Mouse (Mus musculus) frontal cortex, postnatal 36 days (tissue): ENCODE measurements at regions not wholly inside any gene's neighbourhood (a gene's known extent, or its start where the extent isn't known, plus 50 kb on each side); places are given as distances from the start of the nearest gene placed in this dataset.
"Not testable (repeated sequence)": the region's sequence is repeated elsewhere in the genome, so short reads cannot be mapped to it uniquely, and the experiment has no call there.

Experiments
- DNase-seq, 2 experiments: peaks; one replicate each; pipeline ENCODE4 v3.0.0; 2022; ENCODE audit warnings: low spot score in 2 of 2

DNA sequence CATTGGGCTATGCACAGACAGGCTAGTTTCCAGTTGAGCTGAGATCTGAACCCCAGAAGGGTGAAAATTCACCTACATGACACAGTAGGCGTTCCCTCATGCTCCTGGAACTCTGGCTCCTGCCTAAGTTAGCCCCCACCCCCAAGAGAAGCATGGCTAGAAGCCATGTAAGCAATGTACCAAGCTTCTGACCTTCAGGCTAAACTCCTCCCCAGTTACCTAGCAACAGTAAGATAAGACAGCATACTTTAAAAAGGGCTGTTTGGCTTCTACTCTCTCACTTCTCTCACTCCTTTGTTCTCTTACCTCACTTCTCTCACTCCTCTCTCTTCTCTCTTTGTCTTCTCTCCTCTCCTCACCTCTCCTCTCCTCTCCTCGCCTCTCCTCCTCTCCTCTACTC, 629.7 kb upstream of the Prmt6 start:
- DNase-seq, result not testable (repeated sequence)

DNA sequence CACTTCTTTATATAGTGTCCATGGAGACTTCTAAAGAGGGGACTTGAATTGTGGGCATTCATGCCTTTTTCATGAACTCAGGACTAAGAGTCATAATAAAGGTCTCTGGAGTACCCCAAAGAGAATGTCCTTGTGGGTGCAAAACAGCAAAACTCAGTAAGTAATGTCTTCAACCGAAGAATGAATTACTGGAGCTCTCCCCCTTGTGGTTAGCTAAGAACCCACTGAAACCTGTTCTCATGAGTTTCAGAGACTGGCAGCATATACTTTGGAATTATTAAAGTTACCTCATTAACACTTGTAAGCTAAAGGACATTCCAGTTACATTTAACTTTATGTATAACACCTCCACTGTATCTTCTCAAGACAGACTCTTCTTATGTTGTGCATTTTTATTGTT, 615.2 kb upstream of the Prmt6 start:
- DNase-seq, result peak in 1 of 2 experiments; percentile 4

DNA sequence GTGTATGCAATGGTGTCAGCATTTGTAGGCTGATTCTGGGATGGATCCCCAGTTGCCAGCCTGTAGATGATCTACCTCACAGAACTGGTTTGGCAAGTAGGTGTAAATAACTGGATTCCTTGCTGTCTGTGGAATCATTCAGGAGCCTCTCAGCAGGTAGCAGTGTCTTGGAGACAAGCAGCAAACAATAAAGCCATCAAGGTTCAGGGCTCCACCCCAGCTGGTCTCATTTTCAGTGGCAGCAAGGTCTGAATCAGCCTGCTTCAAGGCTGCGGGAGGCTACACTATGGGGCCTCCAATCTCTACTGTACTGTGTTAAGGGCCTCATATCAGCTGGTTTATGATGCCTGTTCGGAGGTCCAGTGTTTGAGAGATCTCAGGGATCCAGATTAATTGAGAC, 596.4 kb upstream of the Prmt6 start:
- no peak for DNase-seq

DNA sequence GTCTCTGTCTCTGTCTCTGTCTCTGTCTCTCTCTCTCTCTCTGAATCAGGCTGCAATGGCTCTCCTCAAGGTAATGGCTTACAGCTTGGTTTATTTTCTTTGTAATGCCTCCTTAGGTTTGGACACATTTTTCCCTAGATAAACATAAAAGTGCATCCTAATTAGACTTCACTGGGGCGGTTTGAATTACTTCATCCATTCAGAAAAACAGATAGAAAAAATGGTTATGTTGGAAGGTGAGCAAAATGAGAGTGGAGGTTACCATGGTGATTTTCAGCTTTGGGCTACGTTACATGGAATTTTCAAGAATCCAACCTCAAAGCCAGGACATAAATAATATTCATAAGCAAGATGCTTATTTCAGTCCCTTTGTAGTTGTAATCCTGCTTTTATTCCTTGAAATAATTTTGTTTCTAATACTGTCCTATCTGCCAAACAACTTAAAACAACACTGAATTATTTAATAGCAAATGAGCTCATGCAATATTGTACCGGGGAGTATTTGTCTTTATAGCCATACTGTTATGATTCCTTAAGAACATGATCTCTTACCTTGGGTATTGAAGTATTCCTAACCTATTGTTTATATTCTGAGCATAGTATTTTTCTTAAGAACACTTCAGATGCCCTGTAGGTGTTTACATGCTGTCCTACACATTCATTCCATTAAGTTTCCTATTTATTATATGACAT, 570.1 kb upstream of the Prmt6 start:
- DNase-seq, result no peak

DNA sequence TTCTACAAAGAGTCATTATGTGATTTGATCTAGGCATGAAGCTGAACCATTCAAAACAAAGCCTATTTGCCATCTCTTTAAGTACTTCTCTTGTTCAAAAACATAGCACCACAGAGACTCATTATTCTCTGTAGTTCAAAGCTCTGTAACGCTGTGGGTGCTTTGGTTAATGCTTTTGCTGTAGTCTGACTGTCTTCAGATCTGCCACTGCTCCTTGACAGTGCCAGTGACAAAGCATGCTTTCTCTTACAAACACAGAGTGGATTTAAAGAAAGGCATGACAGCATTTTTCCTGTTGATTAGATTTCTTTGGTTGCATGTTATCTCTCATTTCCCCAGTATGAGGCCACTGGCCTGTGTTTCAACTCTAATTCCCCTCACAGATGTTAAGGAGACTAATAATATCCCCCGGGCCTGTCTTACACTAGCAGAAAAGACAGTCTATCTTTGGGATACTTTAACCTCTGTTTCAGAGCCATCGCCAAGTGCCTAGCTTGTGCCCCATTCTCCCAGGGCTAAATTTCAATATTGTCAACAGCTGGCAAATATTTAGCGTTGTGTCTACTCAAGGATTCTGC, 538.3 kb upstream of the Prmt6 start:
- DNase-seq, result no peak

DNA sequence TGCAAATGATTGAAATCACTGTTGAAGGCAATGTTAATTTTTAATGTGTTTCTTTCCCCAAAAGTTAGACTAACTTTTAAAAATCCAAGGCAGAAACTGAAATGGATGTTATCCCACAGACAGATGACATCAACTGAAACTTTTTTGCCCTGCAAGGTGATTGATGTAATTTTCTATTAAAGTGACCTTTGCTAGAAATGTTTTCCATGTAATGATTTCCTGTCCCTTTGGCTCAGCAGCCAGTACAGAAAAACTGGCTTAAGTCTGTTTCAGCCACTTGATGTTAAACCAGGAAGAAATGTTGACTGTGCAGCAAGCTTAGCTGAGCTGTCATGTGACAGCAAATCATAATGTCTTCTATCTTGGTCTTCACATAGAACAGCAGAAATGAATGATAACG, 504.5 kb upstream of the Prmt6 start:
- DNase-seq, result no peak

DNA sequence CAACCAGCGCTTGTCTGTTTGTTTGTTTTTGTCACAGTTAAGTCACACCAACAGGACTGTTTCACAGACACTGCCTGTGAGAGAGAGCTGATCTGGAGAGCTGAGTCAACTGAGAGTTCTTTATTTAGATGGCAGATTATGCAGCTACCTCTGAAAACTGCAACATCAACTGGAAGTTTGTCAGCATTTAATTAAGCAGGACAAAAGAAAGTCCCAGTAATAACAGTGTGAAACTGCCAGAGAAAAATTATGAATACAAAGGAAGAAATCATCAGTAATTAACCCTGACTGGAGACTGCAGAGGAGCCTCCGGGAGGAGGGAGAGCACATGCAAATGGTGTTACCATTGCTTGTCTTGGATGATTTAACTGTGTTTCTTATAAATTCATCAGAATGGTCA, 495.5 kb upstream of the Prmt6 start:
- DNase-seq, result no peak

DNA sequence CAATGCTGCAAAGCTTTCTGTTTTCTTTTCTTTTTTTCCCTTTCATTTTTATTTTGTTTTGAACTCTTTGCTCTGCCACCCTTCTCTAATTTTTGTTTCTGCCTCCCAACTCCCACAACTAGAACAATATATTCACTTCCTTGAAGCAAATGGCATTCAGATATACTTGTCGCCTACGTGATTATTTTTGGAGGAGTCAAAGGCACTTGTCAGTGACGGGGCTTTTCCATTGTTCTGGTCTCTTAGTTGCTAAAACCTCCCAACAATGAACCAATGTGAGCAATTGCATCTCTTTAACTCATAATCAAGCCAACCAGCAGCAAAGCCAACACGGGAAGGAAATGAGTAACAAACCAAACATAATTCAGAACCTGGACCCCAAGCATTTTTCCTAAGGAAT, 449.3 kb upstream of the Prmt6 start:
- DNase-seq, result no peak

DNA sequence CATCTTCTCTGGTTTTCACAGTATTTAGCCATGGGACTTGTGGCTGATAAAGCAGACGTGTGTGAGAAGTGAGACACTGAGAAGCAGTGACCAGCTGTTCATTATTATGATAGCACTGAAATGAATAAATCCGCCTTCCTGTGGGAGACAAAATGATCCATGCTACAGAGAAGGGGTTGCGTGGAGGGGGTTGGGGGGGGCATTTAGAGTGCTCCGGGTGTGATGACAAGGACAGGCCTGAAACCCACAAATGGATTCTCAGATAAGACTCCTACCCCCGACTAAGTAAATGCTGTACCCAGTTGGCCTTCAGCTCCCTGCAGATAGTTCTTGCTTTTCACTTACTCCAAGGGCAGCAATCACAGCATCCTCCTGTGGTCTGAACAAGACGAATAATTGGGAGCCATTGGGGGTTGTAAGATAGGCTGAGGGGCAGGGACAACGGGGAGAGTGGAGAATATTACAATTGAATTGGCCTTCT, 416.8 kb upstream of the Prmt6 start:
- DNase-seq, result no peak

DNA sequence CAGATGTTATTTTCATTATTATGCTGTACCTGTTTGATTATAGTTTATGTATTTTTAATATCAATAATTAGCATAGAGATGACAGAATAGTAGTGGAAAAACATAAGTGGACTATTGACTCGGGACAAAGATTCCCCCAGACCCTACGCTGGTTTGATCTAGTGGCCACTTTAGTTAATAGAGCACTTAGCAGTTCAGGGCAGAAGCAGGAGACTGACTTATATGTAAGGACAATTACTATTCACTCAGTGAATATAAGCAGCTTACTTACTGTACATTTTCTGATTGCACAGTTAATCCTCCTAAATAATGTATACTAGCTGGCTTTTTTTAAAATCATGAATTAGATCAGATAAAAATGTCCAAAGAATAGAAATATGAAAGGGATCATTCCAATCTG, 416.2 kb upstream of the Prmt6 start:
- DNase-seq, result no peak

DNA sequence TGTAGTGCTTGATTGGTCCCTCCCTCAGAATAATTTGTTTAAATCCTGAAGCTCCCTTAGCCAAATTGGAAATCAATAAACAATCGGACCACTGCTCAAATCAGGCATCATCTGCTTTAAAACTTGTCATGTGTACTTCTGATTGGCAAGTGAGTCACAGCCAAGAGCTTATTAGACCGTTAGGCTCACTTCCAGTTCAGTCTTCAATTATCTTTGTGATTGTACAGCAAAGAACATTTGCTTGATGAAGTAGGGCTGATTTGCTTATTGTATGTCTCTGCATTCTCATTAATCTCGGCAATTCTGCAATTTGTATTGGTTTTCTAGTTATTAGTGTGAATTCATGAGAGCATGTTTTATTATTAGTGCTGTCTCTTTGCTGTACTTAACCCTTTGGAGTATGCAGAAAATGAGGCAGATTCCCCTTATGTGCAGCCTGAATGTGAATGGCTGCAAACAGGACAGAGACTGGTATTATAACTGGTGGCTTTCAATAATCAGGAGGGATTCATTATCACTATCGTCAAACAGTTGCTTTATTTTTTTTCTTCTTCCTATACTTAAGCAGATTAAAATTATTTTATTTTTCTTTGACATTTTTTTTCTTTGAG, 406.8 kb upstream of the Prmt6 start:
- DNase-seq, result no peak

DNA sequence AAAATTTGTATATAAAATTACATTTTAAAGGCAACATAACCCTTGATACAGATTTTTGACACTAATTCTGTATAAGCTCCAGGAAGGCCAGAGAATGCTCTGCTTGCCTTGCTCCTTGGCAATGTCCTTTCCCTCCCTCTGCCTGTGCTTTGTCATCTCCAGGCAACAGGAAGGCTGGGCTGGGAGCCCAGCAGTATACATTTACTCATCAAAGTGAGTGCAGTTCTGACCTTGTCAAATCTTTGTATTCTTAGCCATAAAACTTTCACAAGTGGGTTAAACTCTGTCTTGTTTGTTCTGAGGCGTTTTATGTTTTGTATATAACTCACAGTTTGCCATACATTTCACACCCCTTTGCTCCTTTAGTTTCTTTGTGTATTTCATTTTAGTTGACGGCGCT, 375.5 kb upstream of the Prmt6 start:
- DNase-seq, result no peak

DNA sequence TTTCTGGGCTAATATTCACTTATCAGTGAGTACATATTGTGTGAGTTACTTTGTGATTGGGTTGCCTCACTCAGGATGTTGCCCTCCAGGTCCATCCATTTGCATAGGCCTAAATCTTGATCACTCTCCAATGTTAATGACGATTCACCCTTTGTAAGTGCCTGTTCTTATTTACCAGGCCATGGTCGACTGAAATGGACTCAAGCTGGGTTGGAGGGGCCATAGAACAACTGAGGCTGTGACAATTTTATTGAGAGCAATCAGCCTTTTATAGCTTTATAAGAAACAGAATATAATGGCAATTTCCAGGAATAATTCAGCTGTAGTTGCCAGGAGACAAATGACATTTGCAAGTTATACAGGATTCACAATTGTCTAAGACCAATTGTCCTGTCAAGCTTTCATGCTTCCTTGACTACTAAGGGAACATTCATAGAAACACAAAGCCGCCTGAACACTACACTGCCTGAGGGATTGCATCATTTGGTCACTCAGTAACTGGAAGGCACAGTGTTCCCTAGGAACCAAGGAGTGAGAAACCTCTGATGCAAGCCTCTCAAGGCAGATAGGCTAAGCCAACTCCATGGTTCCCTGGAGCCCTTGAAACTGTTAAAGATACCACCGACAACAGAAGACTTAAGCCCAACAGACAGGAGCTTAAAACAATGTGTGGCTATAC, 348.5 kb upstream of the Prmt6 start:
- no peak for DNase-seq

DNA sequence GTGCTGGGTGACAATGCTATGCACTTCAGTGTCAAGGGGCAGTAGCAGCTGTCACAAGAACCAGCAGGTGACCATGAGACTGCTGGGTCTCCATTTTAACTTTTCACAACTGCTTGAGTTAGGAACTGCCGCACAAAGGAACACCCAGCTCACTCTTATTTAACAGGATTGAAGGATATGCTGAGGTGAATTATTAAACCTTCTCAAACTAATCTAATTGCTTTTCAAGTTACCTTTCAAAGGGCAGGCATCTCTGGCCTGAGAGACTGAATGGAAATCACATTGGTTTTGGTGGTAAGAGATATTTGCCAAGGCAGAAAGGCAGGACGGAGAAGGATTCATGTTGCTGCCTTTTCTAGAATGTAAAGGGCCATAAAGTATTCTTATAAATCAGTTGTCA, 332.0 kb upstream of the Prmt6 start:
- no peak for DNase-seq

DNA sequence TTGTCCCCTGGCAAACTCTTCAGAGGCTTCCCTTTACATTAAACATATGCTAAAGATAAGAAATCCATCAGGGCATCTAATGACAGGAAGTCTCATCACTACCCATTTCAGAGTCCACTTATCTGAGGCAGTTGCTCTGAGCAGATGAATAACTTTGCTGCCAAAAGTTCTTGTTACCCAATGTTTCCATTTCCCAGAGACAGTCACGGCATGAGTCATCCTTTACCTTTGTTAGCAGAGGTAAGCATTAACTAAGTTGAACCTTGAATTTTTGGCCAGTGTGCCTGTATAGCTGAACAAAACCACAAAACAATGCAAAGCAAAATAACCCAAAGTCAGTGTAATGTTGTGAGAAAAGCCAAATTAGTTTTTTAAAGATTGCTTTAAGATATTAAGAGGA, 328.5 kb upstream of the Prmt6 start:
- DNase-seq, result no peak

DNA sequence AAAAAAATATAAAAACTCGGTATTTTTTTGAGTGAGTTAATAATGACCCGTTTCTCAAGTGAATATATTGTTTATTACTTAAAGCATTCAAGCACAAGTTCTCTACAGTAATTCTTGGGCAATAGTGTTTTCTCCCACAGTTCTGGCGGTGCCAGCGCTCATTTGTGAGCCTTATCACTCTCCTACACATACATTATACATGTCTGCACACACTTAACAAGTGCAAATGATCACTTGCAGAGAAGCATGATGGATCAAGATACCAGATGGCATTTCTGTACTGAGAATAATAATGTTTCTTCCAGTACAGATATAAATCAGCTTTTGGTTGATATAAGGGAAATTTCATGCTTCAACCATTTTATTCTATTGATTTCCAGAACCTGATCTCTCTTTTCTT, 316.4 kb upstream of the Prmt6 start:
- DNase-seq, result no peak

DNA sequence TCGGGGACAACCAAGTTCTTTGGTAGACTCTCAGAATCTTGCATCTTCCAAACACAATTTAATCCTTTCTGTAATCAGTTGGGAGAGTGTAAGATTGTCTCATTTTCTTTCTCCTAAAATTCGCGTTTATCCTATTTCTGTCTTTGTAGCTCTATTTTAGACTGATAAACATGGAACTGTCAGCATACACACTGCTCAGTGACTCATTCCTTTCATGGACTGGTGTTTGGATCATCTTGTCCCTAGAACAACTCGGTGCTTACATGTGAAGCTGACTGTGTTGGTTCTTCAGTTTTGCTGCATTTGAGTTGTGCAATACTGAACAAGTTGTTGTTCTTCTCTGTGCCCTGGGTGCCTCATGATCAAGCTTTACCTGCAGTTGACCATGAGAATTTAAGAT, 296.5 kb upstream of the Prmt6 start:
- no peak for DNase-seq

DNA sequence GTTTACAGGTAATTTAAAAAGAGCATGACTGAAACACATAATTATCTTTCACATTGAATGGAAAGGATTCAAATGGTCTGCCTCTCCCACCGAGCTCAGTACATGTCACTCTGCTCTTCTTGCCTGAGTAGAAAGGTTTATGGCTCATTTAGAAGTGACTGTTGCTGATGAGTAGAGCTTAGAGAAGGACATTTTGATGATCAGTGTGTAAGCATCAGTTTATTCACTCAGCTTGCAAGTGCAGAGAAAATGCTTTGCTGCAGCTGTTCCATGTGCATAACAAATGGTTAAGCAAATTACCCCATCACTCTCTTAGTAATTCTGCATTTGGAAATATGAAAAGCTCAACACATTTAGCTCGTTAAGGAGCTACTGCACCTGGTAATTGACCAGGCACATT, 287.5 kb upstream of the Prmt6 start:
- DNase-seq, result no peak
